ENCODE assay signal across 22 mouse cellular contexts in genomic region chr11:101034614-101035327, GRCm38 (mm10). TPM values are rescaled to one million over a fixed set of nuclear protein-coding genes. Genes with fewer than 3 reads are reported as not detected.
DNase-seq lines count a peak whose midpoint lies in the region; ATAC-seq and TF ChIP-seq lines count a peak whose summit lies in the region.
"Had no signal": no experiment of that assay in that cellular context is flagged by ENCODE, and none has a peak within 500 bp of the region (broad histone marks: within the 10 kb centered on the region; RNA-seq: fewer than 3 reads in every experiment).

No protein-coding gene starts in this region.

- H3K4me3 ChIP-seq in gastrocnemius, adult 2 months = no peak overlapping the region
- H3K4me3 ChIP-seq: embryonic facial prominence, embryonic 12.5 days; heart, embryonic 12.5 days; hindbrain, embryonic 12.5 days; limb, embryonic 13.5 days; liver, embryonic 15.5 days; neural tube, embryonic 12.5 days; stomach, embryonic 15.5 days had no signal

- no peak for DNase-seq in gastrocnemius, adult 2 months
- DNase-seq in gastrocnemius, adult 8-10 months (ENCODE audit: low spot score in 2 of 2) = no peak
- peak; percentile 40 to 62 for DNase-seq in lung, adult 18-20 months
- DNase-seq in lung, postnatal 4 days = no peak
- peak; percentile 44 for DNase-seq in adipocyte (ENCODE audit: low spot score)
- DNase-seq in adrenal gland, postnatal 25 days = peak; percentile 34
- DNase-seq in B cell, adult 2 months = no peak
- DNase-seq: cerebellum, adult 9-11 months; heart, postnatal 14 days; kidney, adult 2 months; kidney, postnatal 25 days; thymus, postnatal 14 days had no signal

- intact Hi-C loops in gastrocnemius, adult 2 months (cut with DNase I) = no loop called here

- no peak for TF ChIP-seq CTCF in gastrocnemius, adult 2 months (IDR thresholded peaks at IDR 0.05)

- H3K27ac ChIP-seq in gastrocnemius, adult 2 months = peak overlapping the region; percentile 58
- H3K27ac ChIP-seq: embryonic facial prominence, embryonic 12.5 days; hindbrain, embryonic 12.5 days; limb, embryonic 13.5 days; liver, embryonic 15.5 days; neural tube, embryonic 12.5 days; stomach, embryonic 15.5 days had no signal

- ATAC-seq in cerebellum, adult (ENCODE audit: insufficient number of reproducible peaks, low FRiP score, low TSS enrichment) = no peak
- ATAC-seq: forebrain, embryonic 14.5 days had no signal

RNA-seq across cellular contexts. Expression of gene Atp6v0a1, which starts 25.5 kb away (rescaled TPM):
- total RNA-seq in gastrocnemius, adult 2 months (2021) = 10 to 100 TPM; 59.6 to 65.2 TPM
- 10 to 100 TPM; 62.0 to 79.8 (median 66.8) TPM for total RNA-seq in gastrocnemius, adult 8-10 months (2022)
- 106 and 144 TPM in 2 replicates for total RNA-seq in adrenal gland, postnatal 25 days (2021)

RNA-seq across cellular contexts. Expression of gene Naglu, which starts 35.0 kb away (rescaled TPM):
- total RNA-seq in gastrocnemius, adult 2 months (2021) = 1 to 10 TPM; 3.3 to 4.1 TPM
- 1 to 10 TPM; 2.9 to 4.8 (median 4.0) TPM for total RNA-seq in gastrocnemius, adult 8-10 months (2022)
- 39.3 and 54.1 TPM in 2 replicates for total RNA-seq in adrenal gland, postnatal 25 days (2021)

RNA-seq across cellular contexts. Expression of gene Hsd17b1, which starts 43.4 kb away (rescaled TPM):
- total RNA-seq in gastrocnemius, adult 2 months (2021) = under 1 TPM in 1 of 2 experiments, not detected in 1; 0.18 TPM
- total RNA-seq in gastrocnemius, adult 8-10 months (2022) = under 1 TPM in 1 of 4 experiments, not detected in 3; 0.21 TPM
- total RNA-seq in adrenal gland, postnatal 25 days (2021) = 2.6 and 3.3 TPM in 2 replicates
- total RNA-seq: MEL had no signal

RNA-seq across cellular contexts. Expression of gene Coasy, which starts 47.6 kb away (rescaled TPM):
- 1 to 10 TPM; 7.1 to 9.8 TPM for total RNA-seq in gastrocnemius, adult 2 months (2021)
- total RNA-seq in gastrocnemius, adult 8-10 months (2022) = 10 to 100 TPM in 1 of 4 experiments, 1 to 10 TPM in 3; 7.2 to 11.0 (median 8.5) TPM
- 93.5 and 115 TPM in 2 replicates for total RNA-seq in adrenal gland, postnatal 25 days (2021)

RNA-seq across cellular contexts. Expression of gene Mlx, which starts 52.3 kb away (rescaled TPM):
- total RNA-seq in gastrocnemius, adult 2 months (2021) = 10 to 100 TPM; 12.5 to 14.4 TPM
- total RNA-seq in gastrocnemius, adult 8-10 months (2022) = 10 to 100 TPM in 2 of 4 experiments, 1 to 10 TPM in 2; 8.0 to 12.3 (median 9.4) TPM
- total RNA-seq in adrenal gland, postnatal 25 days (2021) = 55.2 and 70.0 TPM in 2 replicates

Comparison
In these comparisons a context has a peak if more than half of its experiments do, and no peak if none do; other contexts are left out.
1. DNase-seq: peak in lung, adult 18-20 months (2 of 2), adipocyte (single experiment) and adrenal gland, postnatal 25 days (single experiment); none in gastrocnemius, adult 2 months (single experiment), gastrocnemius, adult 8-10 months (0 of 2), lung, postnatal 4 days (0 of 2) and B cell, adult 2 months (0 of 2).